Mouse (Mus musculus) embryonic facial prominence, embryonic 13.5 days (tissue): ENCODE data around the gene Pcsk6. TPM values are rescaled to one million over a fixed set of nuclear protein-coding genes. Genes with fewer than 3 reads are reported as not detected.
A peak's percentile ranks its signal among the peaks of the same experiment; 100 is the strongest.
"Not testable (repeated sequence)": the region's sequence is repeated elsewhere in the genome, so short reads cannot be mapped to it uniquely, and the experiment has no call there.

Experiments
- ATAC-seq: fragments of 200-750 bp; cut with Nextera tagmentation; 2 replicates; pipeline ENCODE4 v1.8.0; 2017; ENCODE audit warnings: low read depth; ENCODE audit not compliant: insufficient number of reproducible peaks, insufficient read depth, low FRiP score, low TSS enrichment
- H3K27ac ChIP-seq: fragments of 300-500 bp; sonication (generic); 2 replicates; pipeline ENCODE4 v1.5.1; 2015; ENCODE audit warnings: moderate library complexity, mild to moderate bottlenecking, inconsistent platforms
- H3K27me3 ChIP-seq: fragments of 300-500 bp; sonication (generic); 2 replicates; pipeline ENCODE4 v1.6.1; 2015; ENCODE audit warnings: mild to moderate bottlenecking, inconsistent platforms
- H3K36me3 ChIP-seq: fragments of 300-500 bp; sonication (generic); 2 replicates; pipeline ENCODE4 v1.6.1; 2015; ENCODE audit warnings: mild to moderate bottlenecking, inconsistent platforms
- H3K4me1 ChIP-seq: fragments of 300-500 bp; sonication (generic); 2 replicates; pipeline ENCODE4 v1.6.1; 2015; ENCODE audit warnings: inconsistent platforms
- H3K4me2 ChIP-seq: fragments of 300-500 bp; sonication (generic); 2 replicates; pipeline ENCODE4 v1.6.1; 2015; ENCODE audit warnings: moderate library complexity, mild to moderate bottlenecking, inconsistent platforms
- H3K4me3 ChIP-seq: fragments of 300-500 bp; sonication (generic); 2 replicates; pipeline ENCODE4 v1.5.1; 2015; ENCODE audit warnings: mild to moderate bottlenecking, inconsistent platforms
- H3K9ac ChIP-seq: fragments of 300-500 bp; sonication (generic); 2 replicates; pipeline ENCODE4 v1.6.1; 2015; ENCODE audit warnings: mild to moderate bottlenecking, inconsistent platforms
- H3K9me3 ChIP-seq: fragments of 300-500 bp; sonication (generic); 2 replicates; pipeline ENCODE4 v1.6.1; 2016; ENCODE audit warnings: inconsistent platforms
- WGBS: fragments of 180-500 bp; shearing (Covaris S2); methylation state at CpG from one replicate; pipeline ENCODE4 v1.1.7; 2015; ENCODE audit warnings: mixed read lengths; 5-methylcytosine and 5-hydroxymethylcytosine counted together
- polyA plus RNA-seq: library from polyadenylated mRNA; unstranded; fragments of >200 nt; fragmentation: Nextera tagmentation; extraction: Ambion mirVana; gene quantifications from 2 replicates; pipeline ENCODE4 v1.2.1, GENCODE M21; 2015

The Pcsk6 gene
- polyA plus RNA-seq, 1 experiment from 2014 or later = 6.2 TPM

- 74% methylated on average over 3 of the region's 3 CpGs for WGBS
- Histone ChIP-seq H3K36me3 (no peaks in the 10 kb centered on the region), H3K9me3 (no peaks in the 10 kb centered on the region), H3K27ac (no peak overlapping the region), H3K27me3 (no peaks in the 10 kb centered on the region), H3K4me3 (no peak overlapping the region), H3K4me2 (no peak overlapping the region), H3K9ac (no peak overlapping the region), H3K4me1 (peaks cover 15% of the 10 kb centered on the region)
- no peak for ATAC-seq
Measured at GRCm38 (mm10) chr7:65913088-65913610, 51.6 kb downstream of the Pcsk6 start.

- no peaks in the 10 kb centered on the region for H3K36me3 ChIP-seq
- H3K27me3 ChIP-seq = no peaks in the 10 kb centered on the region
- no peaks in the 10 kb centered on the region for H3K9me3 ChIP-seq
- peak overlapping the region; percentile 39 for H3K27ac ChIP-seq
- no peak overlapping the region for H3K4me3 ChIP-seq
- no peak for ATAC-seq
- peaks cover 15% of the 10 kb centered on the region for H3K4me1 ChIP-seq
- H3K9ac ChIP-seq = no peak overlapping the region
- peak overlapping the region; percentile 32 for H3K4me2 ChIP-seq
- 45% methylated on average over 11 of the region's 11 CpGs for WGBS
Measured at GRCm38 (mm10) chr7:65914761-65915301, 53.3 kb downstream of the Pcsk6 start.

GRCm38 (mm10) chr7:65915821-65916220, 54.3 kb downstream of the Pcsk6 start:
- H3K9me3 ChIP-seq = no peaks in the 10 kb centered on the region
- H3K4me2 ChIP-seq = no peak overlapping the region
- ATAC-seq = no peak
- peaks cover 15% of the 10 kb centered on the region for H3K4me1 ChIP-seq
- no peak overlapping the region for H3K4me3 ChIP-seq
- H3K27ac ChIP-seq = no peak overlapping the region
- no peak overlapping the region for H3K9ac ChIP-seq
- H3K27me3 ChIP-seq = no peaks in the 10 kb centered on the region
- H3K36me3 ChIP-seq = no peaks in the 10 kb centered on the region
- WGBS = 94% methylated on average over 7 of the region's 7 CpGs

GRCm38 (mm10) chr7:65916566-65916965, 55.0 kb downstream of the Pcsk6 start:
- H3K4me1 ChIP-seq = peaks cover 15% of the 10 kb centered on the region
- 85% methylated on average over 8 of the region's 8 CpGs for WGBS
- no peak for ATAC-seq
- H3K9me3 ChIP-seq = no peaks in the 10 kb centered on the region
- H3K27me3 ChIP-seq = no peaks in the 10 kb centered on the region
- no peak overlapping the region for H3K4me2 ChIP-seq
- H3K36me3 ChIP-seq = no peaks in the 10 kb centered on the region
- H3K27ac ChIP-seq = no peak overlapping the region
- no peak overlapping the region for H3K4me3 ChIP-seq
- H3K9ac ChIP-seq = no peak overlapping the region

GRCm38 (mm10) chr7:65918431-65918830, 56.9 kb downstream of the Pcsk6 start:
- WGBS = 95% methylated on average over 4 of the region's 4 CpGs
- Histone ChIP-seq H3K4me1 (peaks cover 15% of the 10 kb centered on the region), H3K27me3 (no peaks in the 10 kb centered on the region), H3K27ac (no peak overlapping the region), H3K36me3 (peaks cover 7% of the 10 kb centered on the region; the same call in 1 of the 2 replicates), H3K9me3 (peaks cover 5% of the 10 kb centered on the region), H3K9ac (no peak overlapping the region), H3K4me2 (no peak overlapping the region), H3K4me3 (no peak overlapping the region)
- ATAC-seq = no peak

GRCm38 (mm10) chr7:65929398-65929797, 67.9 kb downstream of the Pcsk6 start:
- H3K36me3 ChIP-seq = no peaks in the 10 kb centered on the region
- H3K4me3 ChIP-seq = no peak overlapping the region
- 0 out of 2 replicates have a peak, but pooled peaks cover 4% of the 10 kb centered on the region for H3K27me3 ChIP-seq
- H3K4me2 ChIP-seq = no peak overlapping the region
- 31% methylated on average over 5 of the region's 5 CpGs for WGBS
- ATAC-seq = no peak
- no peaks in the 10 kb centered on the region for H3K9me3 ChIP-seq
- H3K27ac ChIP-seq = no peak overlapping the region
- H3K4me1 ChIP-seq = peaks cover 6% of the 10 kb centered on the region; the same call in 1 of the 2 replicates
- H3K9ac ChIP-seq = no peak overlapping the region

- no peaks in the 10 kb centered on the region for H3K36me3 ChIP-seq
- H3K4me2 ChIP-seq = no peak overlapping the region
- no peaks in the 10 kb centered on the region for H3K9me3 ChIP-seq
- H3K27ac ChIP-seq = no peak overlapping the region
- H3K27me3 ChIP-seq = 0 out of 2 replicates have a peak, but pooled peaks cover 4% of the 10 kb centered on the region
- H3K4me3 ChIP-seq = no peak overlapping the region
- no peak for ATAC-seq
- H3K4me1 ChIP-seq = peaks cover 6% of the 10 kb centered on the region; the same call in 1 of the 2 replicates
- no peak overlapping the region for H3K9ac ChIP-seq
- WGBS = 43% methylated on average over 11 of the region's 11 CpGs
Measured at GRCm38 (mm10) chr7:65930478-65930877, 68.9 kb downstream of the Pcsk6 start.

- H3K4me2 ChIP-seq, ATAC-seq, H3K4me1 ChIP-seq, H3K4me3 ChIP-seq, H3K27ac ChIP-seq, H3K9ac ChIP-seq, H3K9me3 ChIP-seq, H3K36me3 ChIP-seq, H3K27me3 ChIP-seq: not testable (repeated sequence)
- 68% methylated on average over 3 of the region's 3 CpGs for WGBS
Measured at GRCm38 (mm10) chr7:65934238-65934970, 72.9 kb downstream of the Pcsk6 start.

GRCm38 (mm10) chr7:65935211-65935610, 73.7 kb downstream of the Pcsk6 start:
- WGBS = 40% methylated on average over 1 of the region's 1 CpGs
- H3K4me1 ChIP-seq = peaks cover 5% of the 10 kb centered on the region; the same call in 1 of the 2 replicates
- no peaks in the 10 kb centered on the region for H3K36me3 ChIP-seq
- ATAC-seq = no peak
- no peak overlapping the region for H3K4me3 ChIP-seq
- no peak overlapping the region for H3K27ac ChIP-seq
- H3K27me3 ChIP-seq = 0 out of 2 replicates have a peak, but pooled peaks cover 4% of the 10 kb centered on the region
- no peaks in the 10 kb centered on the region for H3K9me3 ChIP-seq
- H3K4me2 ChIP-seq = no peak overlapping the region
- no peak overlapping the region for H3K9ac ChIP-seq

- H3K4me1 ChIP-seq = no peaks in the 10 kb centered on the region
- no peak overlapping the region for H3K4me2 ChIP-seq
- H3K27me3 ChIP-seq = no peaks in the 10 kb centered on the region
- H3K9ac ChIP-seq = no peak overlapping the region
- no peaks in the 10 kb centered on the region for H3K9me3 ChIP-seq
- H3K27ac ChIP-seq = no peak overlapping the region
- WGBS = 59% methylated on average over 7 of the region's 7 CpGs
- ATAC-seq = no peak
- H3K4me3 ChIP-seq = no peak overlapping the region
- H3K36me3 ChIP-seq = no peaks in the 10 kb centered on the region
Measured at GRCm38 (mm10) chr7:65940988-65941387, 79.5 kb downstream of the Pcsk6 start.

- H3K4me2 ChIP-seq = no peak overlapping the region
- H3K4me1 ChIP-seq = no peaks in the 10 kb centered on the region
- ATAC-seq = no peak
- 71% methylated on average over 8 of the region's 8 CpGs for WGBS
- H3K4me3 ChIP-seq = no peak overlapping the region
- no peaks in the 10 kb centered on the region for H3K27me3 ChIP-seq
- H3K9ac ChIP-seq = no peak overlapping the region
- H3K27ac ChIP-seq = no peak overlapping the region
- no peaks in the 10 kb centered on the region for H3K36me3 ChIP-seq
- H3K9me3 ChIP-seq = no peaks in the 10 kb centered on the region
Measured at GRCm38 (mm10) chr7:65945342-65945993, 83.9 kb downstream of the Pcsk6 start.
